Mouse (Mus musculus) CD4-positive helper T cell, adult 2 months (primary cell): ENCODE data around the gene Prkaa2.
"Not testable (repeated sequence)": the region's sequence is repeated elsewhere in the genome, so short reads cannot be mapped to it uniquely, and the experiment has no call there.

Source experiments
- DNase-seq: peaks from one replicate; pipeline ENCODE4 v3.0.0-alpha.2; 2012; ENCODE audit warnings: low read depth, missing footprints, low spot score

Gene Prkaa2

DNA sequence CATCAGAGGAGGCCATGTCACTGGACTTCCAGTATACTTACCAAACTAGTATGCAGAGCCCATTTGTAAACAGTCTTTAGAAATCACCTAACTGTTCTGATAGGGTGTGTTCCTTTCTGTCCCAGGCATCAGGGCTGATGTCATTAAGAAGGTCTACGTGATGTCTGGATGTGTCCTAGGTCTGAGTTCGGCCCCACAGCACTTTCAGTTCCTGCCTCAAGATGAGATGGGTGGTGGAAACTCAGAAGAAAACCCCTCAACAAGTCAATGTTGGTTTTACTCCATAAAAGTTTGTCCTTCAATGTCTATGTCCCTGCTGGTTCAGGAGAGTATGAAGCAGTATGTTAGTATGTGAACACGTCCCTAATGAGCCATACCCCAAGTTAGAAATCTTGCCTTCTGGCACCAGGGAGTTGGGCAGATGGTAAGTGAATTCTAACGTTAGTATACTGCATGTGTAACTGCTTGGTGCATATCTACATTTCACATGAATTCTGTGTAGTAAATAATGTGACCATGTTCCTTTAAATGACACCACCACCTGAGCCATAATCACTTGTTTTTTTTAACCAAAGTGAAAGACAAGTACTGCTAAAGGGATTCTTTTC lies 93.6 kb downstream of the Prkaa2 start:
- DNase-seq = no peak

DNA sequence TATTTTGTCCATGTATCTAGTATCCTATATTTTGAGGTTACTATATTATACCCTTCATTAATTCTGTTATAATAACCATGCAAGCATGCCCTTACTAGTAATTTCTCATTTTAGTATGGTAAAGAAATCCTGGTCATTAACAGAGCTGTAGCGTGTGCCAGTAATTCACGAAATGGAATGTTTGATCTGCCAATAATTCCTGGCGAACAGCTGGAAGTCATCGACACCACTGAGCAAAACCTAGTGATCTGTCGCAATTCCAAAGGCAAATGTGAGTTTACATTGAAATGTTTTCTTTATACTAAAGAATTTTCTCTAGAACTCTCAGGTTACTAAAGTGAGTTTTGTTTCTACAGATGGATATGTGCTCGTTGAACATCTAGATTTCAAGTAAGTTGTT lies 94.2 kb downstream of the Prkaa2 start:
- no peak for DNase-seq

GRCm38 (mm10) chr4:105013718-105014117 lies 96.0 kb downstream of the Prkaa2 start:
- DNase-seq = no peak

DNA sequence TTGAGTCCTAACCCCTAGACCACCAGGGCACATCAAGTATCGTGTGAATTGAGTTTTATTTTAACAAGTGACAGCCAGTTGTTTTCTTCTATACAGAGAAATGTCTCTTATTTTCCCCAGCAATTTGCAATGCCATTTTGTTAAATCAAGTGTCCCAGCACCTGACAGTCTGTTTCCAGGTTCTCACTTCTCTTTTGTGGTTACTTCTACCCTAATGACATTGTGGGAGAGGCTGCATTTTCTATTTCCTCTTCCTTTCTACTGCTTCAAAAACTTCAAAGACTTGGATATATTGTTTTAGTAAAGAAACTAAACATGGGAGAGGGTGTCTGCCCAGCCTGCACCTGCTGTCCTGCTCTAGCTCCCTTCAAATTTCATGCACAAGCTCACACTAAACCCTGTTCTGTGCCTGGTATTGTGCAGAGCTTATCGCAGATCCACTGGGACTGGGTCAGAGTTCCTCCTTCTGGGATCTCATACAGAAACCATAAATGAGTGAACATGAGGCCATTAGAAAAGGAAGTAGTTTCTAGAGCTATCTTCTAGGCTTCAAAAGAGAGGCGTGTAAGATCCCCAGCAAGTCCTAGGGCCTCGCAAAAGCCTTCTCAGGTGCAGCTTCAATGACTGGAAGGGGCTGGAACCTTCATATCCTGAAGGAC lies 102.2 kb downstream of the Prkaa2 start:
- DNase-seq = no peak

DNA sequence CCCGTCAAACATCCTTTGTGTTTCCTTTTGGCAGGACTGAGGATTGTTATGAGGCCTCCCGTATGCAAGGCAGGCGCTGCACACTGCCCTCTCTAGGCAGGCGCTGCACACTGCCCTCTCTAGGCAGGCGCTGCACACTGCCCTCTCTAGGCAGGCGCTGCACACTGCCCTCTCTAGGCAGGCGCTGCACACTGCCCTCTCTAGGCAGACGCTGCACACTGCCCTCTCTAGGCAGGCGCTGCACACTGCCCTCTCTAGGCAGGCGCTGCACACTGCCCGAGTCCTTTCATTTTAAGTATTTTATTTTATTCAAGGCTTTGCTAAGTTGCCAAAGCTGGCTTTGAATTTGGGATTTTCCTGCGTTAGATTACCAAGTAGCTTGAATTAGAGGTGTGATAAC lies 105.0 kb downstream of the Prkaa2 start:
- DNase-seq = not testable (repeated sequence)

- DNase-seq = no peak
Observed at GRCm38 (mm10) chr4:105004135-105004534, 105.6 kb downstream of the Prkaa2 start.

- no peak for DNase-seq
Observed at GRCm38 (mm10) chr4:105001736-105002135, 108.0 kb downstream of the Prkaa2 start.

GRCm38 (mm10) chr4:104999702-105000101 lies 110.0 kb downstream of the Prkaa2 start:
- no peak for DNase-seq

GRCm38 (mm10) chr4:104993140-104993874 lies 116.4 kb downstream of the Prkaa2 start:
- no peak for DNase-seq

GRCm38 (mm10) chr4:104992271-104992670 lies 117.4 kb downstream of the Prkaa2 start:
- DNase-seq = no peak

GRCm38 (mm10) chr4:104990686-104991085 lies 119.0 kb downstream of the Prkaa2 start:
- DNase-seq = no peak

- no peak for DNase-seq
Observed at GRCm38 (mm10) chr4:104990016-104990415, 119.7 kb downstream of the Prkaa2 start.

GRCm38 (mm10) chr4:104988709-104989108 lies 121.0 kb downstream of the Prkaa2 start:
- DNase-seq = no peak

- DNase-seq = no peak
Observed at GRCm38 (mm10) chr4:104988102-104988501, 121.6 kb downstream of the Prkaa2 start.

DNA sequence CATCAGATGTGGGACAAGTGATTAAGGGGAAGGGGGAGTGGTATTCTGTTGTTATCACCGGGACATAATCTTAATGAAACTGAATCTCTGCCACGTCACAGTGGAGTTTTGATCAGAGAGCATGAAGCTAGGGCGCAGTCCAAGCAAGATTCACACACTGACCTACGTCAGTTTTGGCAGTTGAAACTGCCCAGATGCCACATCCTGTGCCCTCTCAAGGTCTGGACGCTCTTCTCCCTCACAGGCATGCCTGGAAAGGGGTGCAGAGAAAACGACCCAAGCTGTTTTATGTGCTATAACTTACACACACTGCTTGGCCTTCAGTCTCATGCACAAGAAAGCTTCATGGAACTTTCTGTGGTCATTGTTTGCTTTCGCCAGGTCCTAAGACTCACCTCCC lies 122.1 kb downstream of the Prkaa2 start:
- DNase-seq = no peak

DNA sequence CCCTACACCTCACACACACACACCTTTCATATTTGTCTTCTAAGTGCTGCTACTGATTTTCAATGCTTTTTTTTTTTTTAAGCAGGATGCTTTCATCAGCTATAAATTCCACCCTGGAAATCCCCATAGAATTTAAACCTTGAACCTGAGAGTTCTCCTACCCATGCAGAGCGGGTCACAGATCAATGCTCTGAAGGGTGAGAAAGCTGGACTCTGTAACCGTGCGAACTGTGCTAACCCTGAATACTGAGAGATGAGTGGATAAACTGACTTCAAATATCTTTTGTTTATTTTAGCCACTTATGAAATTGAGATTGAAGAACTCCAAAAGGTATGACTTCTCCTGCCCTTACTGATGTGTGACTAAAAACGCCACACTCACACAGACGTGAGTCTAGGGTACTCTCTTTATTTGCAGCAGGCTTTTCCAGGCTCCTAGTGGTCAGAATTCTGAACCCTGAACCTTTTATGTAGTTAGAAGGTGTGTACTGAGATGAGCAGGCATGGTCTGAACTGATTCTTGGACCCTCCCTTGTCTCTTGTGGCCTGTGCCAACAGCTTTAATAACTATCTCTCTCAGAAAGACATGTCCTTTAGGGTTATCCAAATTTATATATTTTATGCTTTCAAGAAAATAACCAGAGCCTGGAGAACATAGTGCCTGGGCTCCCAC lies 123.6 kb downstream of the Prkaa2 start:
- no peak for DNase-seq
